Mouse (Mus musculus) central nervous system, embryonic 11.5 days (tissue): ENCODE measurements around the gene Gcnt7. TPM values are rescaled to one million over a fixed set of nuclear protein-coding genes. Genes with fewer than 3 reads are reported as not detected.

Source experiments
- polyA plus RNA-seq: library from polyadenylated mRNA; depleted of rRNA; stranded (reverse); fragments of >200 nt; gene quantifications from 2 replicates; pipeline ENCODE4 v1.2.3, GENCODE M21; 2012; rRNA removed

Gcnt7 gene
- polyA plus RNA-seq, result not detected in 2 replicates

DNA sequence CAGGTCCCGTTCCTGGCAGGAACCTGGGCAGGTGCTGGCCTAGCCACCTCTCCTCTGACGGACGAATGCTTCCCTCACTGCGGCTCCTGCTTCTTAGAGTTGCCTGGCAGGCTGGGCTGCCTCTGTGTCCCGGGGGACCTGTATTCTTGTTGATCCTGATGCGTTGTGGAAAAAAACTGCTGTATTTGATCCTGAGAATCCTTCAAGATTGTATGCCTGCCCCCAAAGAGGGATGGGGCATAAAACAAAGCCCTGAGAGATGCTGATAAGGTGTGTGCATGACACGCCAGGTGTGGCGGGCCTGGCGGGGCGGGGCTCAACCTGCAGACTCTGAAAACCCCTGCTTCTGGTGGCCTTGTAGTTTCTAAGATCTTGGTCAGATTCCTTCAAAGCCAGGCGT is at the start of gene Gcnt7:
TSS of gene Gcnt7 (minus strand) at position 101 of the 400 bp plus-strand sequence.

DNA sequence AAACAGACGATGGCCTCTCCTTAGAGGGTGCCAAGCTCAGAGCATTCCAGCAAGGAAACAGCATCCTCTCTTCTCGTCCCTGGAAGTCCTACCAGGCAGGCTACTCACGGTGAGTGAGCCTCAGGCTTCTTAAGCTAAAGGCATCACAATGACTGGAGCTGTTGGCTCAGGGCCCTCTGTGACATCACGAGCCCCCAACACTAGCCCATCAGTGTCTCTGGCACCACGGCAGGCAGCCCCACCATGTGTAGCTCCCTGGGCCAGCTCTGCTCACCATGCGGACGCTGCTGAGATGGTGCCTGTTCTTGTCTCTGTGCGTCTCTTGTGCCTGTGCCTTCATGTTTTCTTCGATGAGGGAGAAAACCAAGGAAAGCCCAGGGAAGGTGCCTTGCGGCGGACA is 13.9 kb upstream of the Gcnt7 start, which contains the start of gene Fam209:
TSS of gene Fam209 (plus strand) at position 203 of the 400 bp plus-strand sequence.

DNA sequence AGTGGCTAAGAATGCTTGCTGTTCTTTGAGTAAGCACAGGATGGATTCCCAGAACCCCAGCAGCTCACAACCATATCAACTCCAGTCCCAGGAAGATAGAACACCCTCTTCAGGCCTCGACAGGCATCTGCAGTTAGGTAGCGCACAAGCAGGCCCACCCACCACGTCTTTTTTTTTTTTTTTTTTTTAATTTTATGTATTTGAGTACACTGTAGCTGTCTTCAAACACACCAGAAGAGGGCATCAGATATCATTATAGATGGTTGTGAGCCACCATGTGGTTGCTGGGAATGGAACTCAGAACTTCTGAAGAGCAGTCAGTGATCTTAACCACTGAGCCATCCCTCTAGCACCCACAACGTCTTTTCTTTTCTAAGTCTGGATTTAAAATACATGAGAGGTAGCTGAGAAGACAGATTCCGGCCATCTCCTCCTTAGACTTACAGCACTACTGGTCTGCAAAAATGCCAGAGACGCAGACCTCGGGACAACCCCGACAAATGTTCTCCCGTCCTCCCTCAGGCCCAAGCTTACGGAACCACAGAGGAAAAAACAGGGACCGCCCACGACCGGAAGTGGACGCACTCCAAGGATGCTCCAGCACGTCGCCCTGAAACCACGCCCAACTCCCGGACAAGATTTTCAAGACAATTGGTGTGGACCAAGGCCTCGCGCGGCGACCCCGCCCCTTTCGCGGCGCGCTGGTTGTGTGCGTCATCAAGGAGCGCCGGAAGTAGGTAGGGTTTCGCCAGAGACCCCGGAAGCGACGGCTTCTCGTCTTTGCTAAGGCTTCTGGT is 18.4 kb downstream of the Gcnt7 start, which contains the start of gene Rtf2:
TSS of gene Rtf2 (plus strand) at position 714 of the 797 bp plus-strand sequence.

Other genes starting within 250 kb of the Gcnt7 start
- 0.04 and 0.05 TPM in 2 replicates for gene Mc3r, start 210.1 kb downstream of the Gcnt7 start, polyA plus RNA-seq
- 12.0 and 18.0 TPM in 2 replicates for gene Fam210b, start 113.0 kb downstream of the Gcnt7 start, polyA plus RNA-seq
- gene Aurka, start 88.1 kb downstream of the Gcnt7 start, polyA plus RNA-seq, result 83.4 and 91.8 TPM in 2 replicates
- gene Cstf1, start 87.9 kb downstream of the Gcnt7 start, polyA plus RNA-seq, result 35.0 and 53.7 TPM in 2 replicates
- gene Cass4, start 64.8 kb downstream of the Gcnt7 start, polyA plus RNA-seq, result 0.10 and 0.19 TPM in 2 replicates
- 58.8 and 101 TPM in 2 replicates for gene Rtf2, start 18.0 kb downstream of the Gcnt7 start, polyA plus RNA-seq
- gene Fam209, start 13.9 kb upstream of the Gcnt7 start, polyA plus RNA-seq, result 0.68 and 0.71 TPM in 2 replicates
- gene Tfap2c, start 91.0 kb upstream of the Gcnt7 start, polyA plus RNA-seq, result 8.9 and 10.8 TPM in 2 replicates